In genomic region chrX:85199398-85199797, GRCm38 (mm10) we compare ENCODE assay signal across 20 mouse cellular contexts. TPM values are rescaled to one million over a fixed set of nuclear protein-coding genes. Genes with fewer than 3 reads are reported as not detected.
DNase-seq lines count a peak whose midpoint lies in the region; ATAC-seq and TF ChIP-seq lines count a peak whose summit lies in the region.
"Had no signal": no experiment of that assay in that cellular context is flagged by ENCODE, and none has a peak within 500 bp of the region (broad histone marks: within the 10 kb centered on the region; RNA-seq: fewer than 3 reads in every experiment).

No protein-coding gene starts in this region.

- H3K4me1 ChIP-seq in kidney, embryonic 14.5 days (ENCODE audit: control insufficient read depth, insufficient read depth, low read length): no peaks in the 10 kb centered on the region
- H3K4me1 ChIP-seq in midbrain, postnatal 0 days (ENCODE audit: insufficient read depth, low read length): no peaks in the 10 kb centered on the region
- no peaks in the 10 kb centered on the region for H3K4me1 ChIP-seq in midbrain, embryonic 15.5 days
- H3K4me1 ChIP-seq: embryonic facial prominence, embryonic 13.5 days; kidney, embryonic 15.5 days; limb, embryonic 15.5 days; megakaryocyte, embryonic 14.5 days; stomach, embryonic 15.5 days had no signal

- H3K36me3 ChIP-seq in kidney, embryonic 14.5 days (ENCODE audit: control insufficient read depth, insufficient read depth, low read length): no peaks in the 10 kb centered on the region
- no peaks in the 10 kb centered on the region for H3K36me3 ChIP-seq in midbrain, postnatal 0 days (ENCODE audit: insufficient read depth, low read length)
- no peaks in the 10 kb centered on the region for H3K36me3 ChIP-seq in midbrain, embryonic 15.5 days (replicated peaks)
- H3K36me3 ChIP-seq: embryonic facial prominence, embryonic 13.5 days; kidney, embryonic 15.5 days; limb, embryonic 15.5 days; stomach, embryonic 15.5 days had no signal

- no peak overlapping the region for H3K4me2 ChIP-seq in kidney, embryonic 14.5 days (replicated peaks; ENCODE audit: low read depth, low read length)
- no peak overlapping the region for H3K4me2 ChIP-seq in midbrain, postnatal 0 days (ENCODE audit: low read depth, low read length, poor library complexity, severe bottlenecking)
- no peak overlapping the region for H3K4me2 ChIP-seq in midbrain, embryonic 15.5 days
- H3K4me2 ChIP-seq: embryonic facial prominence, embryonic 13.5 days; kidney, embryonic 15.5 days; limb, embryonic 15.5 days; stomach, embryonic 15.5 days had no signal

- H3K4me3 ChIP-seq in kidney, embryonic 14.5 days (ENCODE audit: low read length): no peak overlapping the region
- H3K4me3 ChIP-seq in midbrain, postnatal 0 days (ENCODE audit: low read depth, low read length): no peak overlapping the region
- H3K4me3 ChIP-seq in midbrain, embryonic 15.5 days: no peak overlapping the region
- H3K4me3 ChIP-seq: embryonic facial prominence, embryonic 13.5 days; kidney, embryonic 15.5 days; limb, embryonic 15.5 days; megakaryocyte, embryonic 14.5 days; myocyte; stomach, embryonic 15.5 days had no signal

- no peak overlapping the region for H3K9ac ChIP-seq in kidney, embryonic 14.5 days (ENCODE audit: low read depth, low read length)
- H3K9ac ChIP-seq in midbrain, postnatal 0 days (replicated peaks; ENCODE audit: low read length, poor library complexity, severe bottlenecking): no peak overlapping the region
- no peak overlapping the region for H3K9ac ChIP-seq in midbrain, embryonic 15.5 days
- H3K9ac ChIP-seq: embryonic facial prominence, embryonic 13.5 days; kidney, embryonic 15.5 days; limb, embryonic 15.5 days; stomach, embryonic 15.5 days had no signal

- no peak for TF ChIP-seq CTCF in midbrain, postnatal 0 days (IDR thresholded peaks at IDR 0.05)

- no peak overlapping the region for H3K27ac ChIP-seq in kidney, embryonic 14.5 days (ENCODE audit: low read depth, low read length)
- H3K27ac ChIP-seq in midbrain, postnatal 0 days (ENCODE audit: low read depth, low read length): no peak overlapping the region
- no peak overlapping the region for H3K27ac ChIP-seq in midbrain, embryonic 15.5 days
- H3K27ac ChIP-seq: embryonic facial prominence, embryonic 13.5 days; kidney, embryonic 15.5 days; limb, embryonic 15.5 days; stomach, embryonic 15.5 days had no signal

- DNase-seq in cerebellum, adult 9-11 months: peak; percentile 4
- DNase-seq in cerebellum, adult 18-20 months: no peak
- peak; percentile 3 for DNase-seq in kidney, adult 9 months
- peak; percentile 76 for DNase-seq in midbrain, postnatal 0 days (ENCODE audit: low spot score)
- no peak for DNase-seq in gastrocnemius, adult 18-20 months (ENCODE audit: low spot score)
- no peak for DNase-seq in frontal cortex, postnatal 36 days (ENCODE audit: low spot score in 2 of 2)
- DNase-seq: thymus, postnatal 14 days had no signal

- 86% methylated on average over 3 of the region's 3 CpGs for WGBS in kidney, embryonic 14.5 days
- 48% methylated on average over 3 of the region's 3 CpGs for WGBS in midbrain, postnatal 0 days
- 72% methylated on average over 3 of the region's 3 CpGs for WGBS in midbrain, embryonic 15.5 days

- no peaks in the 10 kb centered on the region for H3K27me3 ChIP-seq in kidney, embryonic 14.5 days (ENCODE audit: control insufficient read depth, insufficient read depth, low read length)
- H3K27me3 ChIP-seq in midbrain, postnatal 0 days (ENCODE audit: insufficient read depth, low read length): no peaks in the 10 kb centered on the region
- H3K27me3 ChIP-seq in midbrain, embryonic 15.5 days (replicated peaks): no peaks in the 10 kb centered on the region
- H3K27me3 ChIP-seq: kidney, embryonic 15.5 days; limb, embryonic 15.5 days; stomach, embryonic 15.5 days had no signal

- no peak for ATAC-seq in kidney, embryonic 14.5 days (ENCODE audit: low FRiP score, low TSS enrichment)
- no peak for ATAC-seq in midbrain, postnatal 0 days (ENCODE audit: low FRiP score)
- ATAC-seq in midbrain, embryonic 15.5 days (replicated peaks): no peak
- ATAC-seq: Patski had no signal

- no peaks in the 10 kb centered on the region for H3K9me3 ChIP-seq in kidney, embryonic 14.5 days (ENCODE audit: control insufficient read depth, low read length)
- H3K9me3 ChIP-seq in midbrain, postnatal 0 days (ENCODE audit: low read length): no peaks in the 10 kb centered on the region
- no peaks in the 10 kb centered on the region for H3K9me3 ChIP-seq in midbrain, embryonic 15.5 days
- H3K9me3 ChIP-seq: embryonic facial prominence, embryonic 13.5 days; kidney, embryonic 15.5 days; limb, embryonic 15.5 days; megakaryocyte, embryonic 14.5 days; stomach, embryonic 15.5 days had no signal

RNA-seq across cellular contexts. Expression of gene Fthl17a, which starts 50.1 kb away (rescaled TPM):
- polyA plus RNA-seq in kidney, embryonic 14.5 days (2014; fragmentation: Nextera tagmentation; extraction: Ambion mirVana): not detected in 2 replicates
- 1.3 TPM in 1 of 2 replicates, not detected in the other for total RNA-seq in midbrain, postnatal 0 days (2014; rRNA removed)
- not detected in 2 replicates for polyA plus RNA-seq in midbrain, postnatal 0 days (2015; fragmentation: Nextera tagmentation; extraction: Ambion mirVana)
- polyA plus RNA-seq in midbrain, embryonic 15.5 days (2015; fragmentation: Nextera tagmentation; extraction: Ambion mirVana): not detected in 2 replicates
- total RNA-seq in gastrocnemius, adult 18-20 months (2021): not detected
- total RNA-seq: left cerebral cortex, adult 18-20 months had no signal
- polyA plus RNA-seq: embryonic facial prominence, embryonic 13.5 days; heart, embryonic 14.5 days; kidney, embryonic 15.5 days; limb, embryonic 15.5 days; lung, embryonic 16.5 days; myocyte; Patski; small intestine, adult 2 months; stomach, embryonic 15.5 days had no signal

Comparison
In these comparisons a context has a peak if more than half of its experiments do, and no peak if none do; other contexts are left out.
1. DNase-seq: peak in cerebellum, adult 9-11 months (single experiment), kidney, adult 9 months (single experiment) and midbrain, postnatal 0 days (single experiment); none in cerebellum, adult 18-20 months (0 of 2), gastrocnemius, adult 18-20 months (single experiment) and frontal cortex, postnatal 36 days (0 of 2).